Mouse (Mus musculus) thymus, adult 2 months (tissue): ENCODE data around the gene Gpr158.

Experiments
- CTCF ChIP-seq: fragments of 200-500 bp; IDR thresholded peaks from 2 replicates; pipeline ENCODE4 v1.5.1; 2012; ENCODE audit warnings: mild to moderate bottlenecking, control low read depth, low read length, moderate library complexity, borderline replicate concordance; ENCODE audit not compliant: control insufficient read depth, poor library complexity, insufficient read depth; ENCODE audit errors: extremely low read depth
- POLR2A ChIP-seq: fragments of 200-500 bp; IDR thresholded peaks from 2 replicates; pipeline ENCODE4 v1.6.1; 2012; ENCODE audit warnings: mild to moderate bottlenecking, low read length, control low read depth, moderate library complexity; ENCODE audit not compliant: control insufficient read depth, poor library complexity, insufficient read depth; ENCODE audit errors: extremely low read depth

DNA sequence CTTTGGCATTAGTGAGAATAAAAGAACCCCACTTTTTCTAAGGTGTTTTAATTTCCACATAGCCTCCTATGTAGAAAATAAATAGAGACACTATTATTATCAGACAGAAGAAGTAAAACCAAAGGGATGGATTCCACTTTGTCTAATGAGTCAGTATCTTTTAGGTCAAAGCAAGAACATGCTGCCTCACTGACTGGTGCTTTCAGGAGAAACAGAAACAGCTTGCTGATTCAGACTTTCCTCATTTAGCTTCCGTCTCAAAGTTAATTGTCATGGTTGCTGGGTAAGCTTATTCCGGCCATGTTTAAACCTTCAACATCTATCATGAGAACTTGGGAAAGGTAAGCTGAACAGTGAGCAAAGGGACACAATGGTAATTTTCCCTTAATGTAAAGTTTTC, 107.6 kb downstream of the Gpr158 start:
- no peak for TF ChIP-seq CTCF
- no peak for TF ChIP-seq POLR2A
